Mouse (Mus musculus) ovary, adult 2 months (tissue): ENCODE data around the gene Ints6. TPM values are rescaled to one million over a fixed set of nuclear protein-coding genes. Genes with fewer than 3 reads are reported as not detected.

Source experiments
- polyA plus RNA-seq: library from polyadenylated mRNA; depleted of rRNA; stranded (reverse); fragments of >200 nt; gene quantifications from 2 replicates; pipeline ENCODE4 v1.2.3, GENCODE M21; 2012; rRNA removed

Gene Ints6
- polyA plus RNA-seq: 10.1 and 11.6 TPM in 2 replicates

GRCm38 (mm10) chr14:62761036-62761881 is at the start of gene Ints6:
Gene Ints6 (minus strand): TSS chr14:62761169.

GRCm38 (mm10) chr14:62663367-62663766 is 97.6 kb downstream of the Ints6 start, which contains the start of gene Serpine3:
Gene Serpine3 (plus strand): TSS chr14:62663667.

Other genes starting within 250 kb of the Ints6 start
- 8.4 and 10.7 TPM in 2 replicates for gene Fam124a, start 205.4 kb downstream of the Ints6 start, polyA plus RNA-seq
- not detected in 2 replicates for gene Gm4131, start 194.2 kb downstream of the Ints6 start, polyA plus RNA-seq
- gene Serpine3, start 97.5 kb downstream of the Ints6 start, polyA plus RNA-seq: not detected in 2 replicates
- 6.5 and 6.8 TPM in 2 replicates for gene Wdfy2, start 76.5 kb upstream of the Ints6 start, polyA plus RNA-seq
- gene Defb48, start 223.3 kb upstream of the Ints6 start, polyA plus RNA-seq: not detected in 2 replicates
- gene Defb47, start 236.9 kb upstream of the Ints6 start, polyA plus RNA-seq: not detected in 2 replicates